Mouse (Mus musculus) CH12.LX (cell line): ENCODE results near the gene Tspan4. TPM values are rescaled to one million over a fixed set of nuclear protein-coding genes. Genes with fewer than 3 reads are reported as not detected.

Experiments
- DNase-seq: peaks from one replicate; pipeline ENCODE4 v3.0.0-alpha.2; 2013; ENCODE audit errors: extremely low read depth
- H3K27ac ChIP-seq: 2 replicates; pipeline ENCODE4 v1.5.1; 2012; ENCODE audit warnings: low read depth, mild to moderate bottlenecking, control low read depth, moderate library complexity; ENCODE audit not compliant: insufficient read depth
- H3K27me3 ChIP-seq: replicated peaks from 2 replicates; pipeline ENCODE3; 2012; ENCODE audit warnings: inconsistent platforms
- H3K36me3 ChIP-seq, 2 experiments: replicated peaks in 1 of 2; 2 replicates each; pipeline versions ENCODE3 to v1.6.1; 2012; ENCODE audit warnings: inconsistent platforms in 1 of 2, low read length in 1 of 2, mild to moderate bottlenecking in 1 of 2, mixed read lengths in 1 of 2, moderate library complexity in 1 of 2; ENCODE audit not compliant: control insufficient read depth in 1 of 2, insufficient read depth in 1 of 2
- H3K4me1 ChIP-seq, 2 experiments: 2 replicates each; pipeline ENCODE4 v1.6.1; 2012; ENCODE audit warnings: inconsistent platforms in 1 of 2, moderate library complexity in 1 of 2; ENCODE audit not compliant: insufficient read depth in 2 of 2, control insufficient read depth in 1 of 2
- H3K4me2 ChIP-seq: 2 replicates; pipeline ENCODE4 v1.6.1; 2012; ENCODE audit warnings: low read depth, mild to moderate bottlenecking, control low read depth; ENCODE audit not compliant: poor library complexity, insufficient read depth, severe bottlenecking
- H3K4me3 ChIP-seq, 3 experiments: fragments of 150-350 bp in 1 of 3; sonication (generic) in 1 of 3; replicated peaks in 1 of 3; 2 replicates each; pipeline versions ENCODE3 to v1.5.1; 2011 to 2012; ENCODE audit warnings: low read depth in 2 of 3, low read length in 2 of 3, mild to moderate bottlenecking in 2 of 3, moderate library complexity in 2 of 3, control low read depth in 1 of 3, improper control_type of control experiment in 1 of 3, inconsistent platforms in 1 of 3, mixed read lengths in 1 of 3; ENCODE audit not compliant: poor library complexity in 1 of 3
- H3K79me2 ChIP-seq: replicated peaks from 2 replicates; pipeline ENCODE4 v1.6.1; 2012; ENCODE audit warnings: mild to moderate bottlenecking, moderate library complexity; ENCODE audit not compliant: control insufficient read depth, poor library complexity, insufficient read depth, severe bottlenecking; ENCODE audit errors: extremely low read depth
- H3K9ac ChIP-seq: 2 replicates; pipeline ENCODE4 v1.6.1; 2012; ENCODE audit warnings: low read depth, mild to moderate bottlenecking, control low read depth, moderate library complexity; ENCODE audit not compliant: insufficient read depth
- H3K9me3 ChIP-seq: replicated peaks from 2 replicates; pipeline ENCODE3; 2012; ENCODE audit warnings: low read length, inconsistent platforms, mixed read lengths
- HCFC1 ChIP-seq: IDR thresholded peaks from 2 replicates; pipeline ENCODE4 v1.6.1; 2012; ENCODE audit warnings: low read depth, mild to moderate bottlenecking, inconsistent platforms, low read length, improper control_type of control experiment
- JUN ChIP-seq: IDR thresholded peaks from 2 replicates; pipeline ENCODE4 v1.6.1; 2011; ENCODE audit warnings: low read depth, mild to moderate bottlenecking, low read length, improper control_type of control experiment, moderate library complexity; ENCODE audit not compliant: insufficient read depth
- MAFK ChIP-seq: IDR thresholded peaks from 2 replicates; pipeline ENCODE4 v1.6.1; 2011; ENCODE audit warnings: low read length, improper control_type of control experiment; ENCODE audit not compliant: insufficient replicate concordance
- MAX ChIP-seq: IDR thresholded peaks from 2 replicates; pipeline ENCODE4 v1.6.1; 2011; ENCODE audit warnings: low read length, improper control_type of control experiment
- MEF2A ChIP-seq: IDR thresholded peaks from 2 replicates; pipeline ENCODE4 v1.6.1; 2014; ENCODE audit warnings: low read depth, mild to moderate bottlenecking, inconsistent platforms, low read length, improper control_type of control experiment, borderline replicate concordance
- NELFE ChIP-seq: IDR thresholded peaks from 2 replicates; pipeline ENCODE4 v1.6.1; 2011; ENCODE audit warnings: low read depth, low read length, improper control_type of control experiment
- NRF1 ChIP-seq: IDR thresholded peaks from 2 replicates; pipeline ENCODE4 v1.6.1; 2014; ENCODE audit warnings: low read depth, mild to moderate bottlenecking, inconsistent platforms, low read length, improper control_type of control experiment, moderate library complexity
- PAX5 ChIP-seq: IDR thresholded peaks from 2 replicates; pipeline ENCODE4 v1.6.1; 2012; ENCODE audit warnings: low read length, inconsistent platforms, mixed read lengths
- POLR2A ChIP-seq: IDR thresholded peaks from 2 replicates; pipeline ENCODE4 v1.6.1; 2011; ENCODE audit warnings: low read depth, mild to moderate bottlenecking, improper control_type of control experiment, low read length
- POLR2AphosphoS2 ChIP-seq: IDR thresholded peaks from 2 replicates; pipeline ENCODE4 v1.6.1; 2011; ENCODE audit warnings: low read depth, low read length, improper control_type of control experiment
- RAD21 ChIP-seq: IDR thresholded peaks from 2 replicates; pipeline ENCODE4 v1.6.1; 2011; ENCODE audit warnings: low read depth, mild to moderate bottlenecking, low read length, improper control_type of control experiment, moderate library complexity
- SIN3A ChIP-seq: IDR thresholded peaks from 2 replicates; pipeline ENCODE4 v1.6.1; 2012; ENCODE audit warnings: low read length, improper control_type of control experiment, inconsistent platforms
- SMC3 ChIP-seq: IDR thresholded peaks from 2 replicates; pipeline ENCODE4 v1.6.1; 2011; ENCODE audit warnings: low read depth, low read length, improper control_type of control experiment
- TCF12 ChIP-seq: IDR thresholded peaks from 2 replicates; pipeline ENCODE4 v1.6.1; 2014; ENCODE audit warnings: low read depth, mild to moderate bottlenecking, inconsistent platforms, low read length, improper control_type of control experiment
- ZKSCAN1 ChIP-seq: IDR thresholded peaks from 2 replicates; pipeline ENCODE4 v1.6.1; 2012; ENCODE audit warnings: low read depth, inconsistent platforms, low read length, improper control_type of control experiment, borderline replicate concordance
- ZNF384 ChIP-seq: IDR thresholded peaks from 2 replicates; pipeline ENCODE4 v1.6.1; 2012; ENCODE audit warnings: low read depth, low read length, improper control_type of control experiment, inconsistent platforms
- dilution Hi-C: fragments of 300-500 bp; cut with MboI; formaldehyde crosslinking; loops from 2 replicates; pipeline ENCODE4 v1.14.3; 2020; ENCODE audit warnings: low sequenced_read_pairs; ENCODE audit not compliant: extremely low pct_unique_long_range_greater_than_20kb, extremely low pct_ligation_motif_present
- in situ Hi-C: fragments of 300-500 bp; cut with MboI; formaldehyde crosslinking; loops from 3 replicates; pipeline ENCODE4 v1.14.3; 2019; ENCODE audit warnings: low sequenced_read_pairs, low pct_ligation_motif_present, low pct_unique_long_range_greater_than_20kb, mixed read lengths
- polyA plus RNA-seq: library from polyadenylated mRNA; unstranded; fragments of >175 nt; gene quantifications from 2 replicates; pipeline ENCODE4 v1.2.1, GENCODE M21; 2012; ENCODE audit warnings: low read depth; ENCODE audit not compliant: insufficient read length
- total RNA-seq, 2 experiments: library from RNA; depleted of rRNA; stranded (reverse); fragments of 300-350 nt in 1 of 2; fragments of >200 nt in 1 of 2; gene quantifications; 2 replicates each; pipeline ENCODE4 v1.2.3; 2012 to 2014

Gene Tspan4
- total and polyA plus RNA-seq, 3 experiments = 21.2 to 28.9 (median 28.4) TPM

DNA sequence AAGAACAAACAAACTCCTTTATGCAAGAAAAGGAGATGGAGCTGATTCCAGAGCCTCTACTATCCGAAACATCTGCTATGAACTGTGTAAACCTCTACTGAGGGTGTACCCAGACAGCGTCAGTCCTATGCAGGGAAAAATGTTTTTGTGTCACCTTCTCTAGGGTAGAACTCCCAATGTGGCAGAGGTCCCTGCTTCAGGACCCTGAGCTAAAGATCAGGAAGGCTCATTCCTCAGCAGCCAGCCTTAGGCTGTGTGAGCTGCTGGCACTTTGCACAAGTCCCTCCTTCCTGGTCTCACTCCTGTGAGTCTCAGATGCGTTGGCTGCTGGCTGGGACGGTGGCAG, 50.5 kb downstream of the Tspan4 start:
- no peaks in the 10 kb centered on the region for H3K79me2 ChIP-seq
- in situ Hi-C loops = loop anchor here (5.0 kb wide), 1 partner anchor 43 kb away; no protein-coding TSS in a partner anchor
- H3K4me3 ChIP-seq = no peak overlapping the region
- H3K36me3 ChIP-seq = peaks cover 42 to 94% of the 10 kb centered on the region in 2 experiments
- DNase-seq = no peak
- H3K27me3 ChIP-seq = no peaks in the 10 kb centered on the region
- dilution Hi-C loops = no loop called here
- H3K9me3 ChIP-seq = no peaks in the 10 kb centered on the region
- no peak overlapping the region for H3K27ac ChIP-seq
- no peak for TF ChIP-seq MAX
- TF ChIP-seq MAFK = no peak
- TF ChIP-seq ZNF384 = no peak
- TF ChIP-seq POLR2A = no peak
- TF ChIP-seq SMC3 = no peak
- peaks cover 0 to 5% of the 10 kb centered on the region in 2 experiments; a peak in 3 of 4 replicates for H3K4me1 ChIP-seq
- no peak overlapping the region for H3K4me2 ChIP-seq
- H3K9ac ChIP-seq = no peak overlapping the region

DNA sequence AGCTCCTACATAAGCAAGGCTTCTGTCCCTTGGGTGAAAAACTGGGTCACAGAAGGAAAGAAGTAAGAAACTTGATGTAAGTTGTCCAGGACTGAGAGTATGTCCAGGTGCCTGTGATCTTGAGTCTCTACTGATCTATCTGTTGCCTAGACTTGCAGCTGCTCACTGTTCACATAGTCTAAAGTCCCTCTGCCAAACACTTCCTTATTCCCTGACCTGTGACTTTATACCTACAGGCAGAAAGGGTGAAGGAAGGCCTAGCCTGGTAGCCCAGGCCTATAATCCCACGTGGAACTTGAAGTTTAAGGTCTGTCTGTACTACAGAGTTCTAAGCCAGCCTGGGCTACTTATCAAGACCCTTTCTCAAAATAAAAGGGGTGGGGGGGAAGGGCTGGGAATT, 60.5 kb downstream of the Tspan4 start:
- Histone ChIP-seq H3K27ac (no peak overlapping the region), H3K4me2 (no peak overlapping the region), H3K36me3 (peaks cover 5 to 27% of the 10 kb centered on the region in 2 experiments), H3K4me1 (peaks cover 10 to 31% of the 10 kb centered on the region in 2 experiments; a peak in 3 of 4 replicates), H3K4me3 (no peak overlapping the region), H3K9me3 (no peaks in the 10 kb centered on the region), H3K79me2 (peaks cover 12% of the 10 kb centered on the region), H3K27me3 (no peaks in the 10 kb centered on the region), H3K9ac (no peak overlapping the region)
- in situ Hi-C loops = no loop called here
- DNase-seq = no peak
- dilution Hi-C loops = no loop called here
- no peak for TF ChIP-seq SIN3A
- no peak for TF ChIP-seq JUN
- TF ChIP-seq NRF1 = no peak
- TF ChIP-seq PAX5 = no peak
- no peak for TF ChIP-seq RAD21
- TF ChIP-seq POLR2AphosphoS2 = no peak
- no peak for TF ChIP-seq ZKSCAN1
- no peak for TF ChIP-seq MEF2A
- no peak for TF ChIP-seq HCFC1
- no peak for TF ChIP-seq MAX
- no peak for TF ChIP-seq TCF12
- TF ChIP-seq NELFE = no peak
